Mouse (Mus musculus) lung, postnatal 4 days (tissue): ENCODE measurements at regions not wholly inside any gene's neighbourhood (a gene's known extent, or its start where the extent isn't known, plus 50 kb on each side); places are given as distances from the start of the nearest gene placed in this dataset.
A peak's percentile ranks its signal among the peaks of the same experiment; 100 is the strongest.

ENCODE experiments used
- DNase-seq, 2 experiments: peaks; one replicate each; pipeline ENCODE4 v3.0.0; 2021

- DNase-seq = no peak
Measured at GRCm38 (mm10) chr6:116902371-116902770, 185.7 kb upstream of the Tmem72 start.

- no peak for DNase-seq
Measured at GRCm38 (mm10) chr6:116906426-116907172, 189.9 kb upstream of the Tmem72 start.

DNA sequence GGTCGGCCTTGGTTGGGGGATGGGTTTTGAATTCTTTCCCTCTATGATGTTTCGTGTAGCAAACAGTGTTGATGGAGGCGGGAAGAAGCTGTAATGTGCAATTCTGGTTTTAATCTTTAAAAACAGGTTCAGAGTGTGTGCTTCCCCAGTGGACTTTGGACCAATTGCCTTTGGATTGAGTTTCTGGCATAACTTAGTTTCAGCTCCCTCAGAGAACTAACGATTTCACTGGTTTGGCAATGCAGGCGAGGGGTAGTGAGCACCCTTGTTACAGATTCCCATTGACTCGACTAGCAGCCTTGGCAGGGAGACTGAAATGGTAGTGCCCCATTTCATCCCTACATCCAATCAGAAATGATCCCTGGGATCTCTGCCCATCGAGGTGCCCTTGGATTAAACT lies 193.9 kb upstream of the Tmem72 start:
- no peak for DNase-seq

- no peak for DNase-seq
Measured at GRCm38 (mm10) chr6:116912161-116912560, 195.4 kb upstream of the Tmem72 start.

DNA sequence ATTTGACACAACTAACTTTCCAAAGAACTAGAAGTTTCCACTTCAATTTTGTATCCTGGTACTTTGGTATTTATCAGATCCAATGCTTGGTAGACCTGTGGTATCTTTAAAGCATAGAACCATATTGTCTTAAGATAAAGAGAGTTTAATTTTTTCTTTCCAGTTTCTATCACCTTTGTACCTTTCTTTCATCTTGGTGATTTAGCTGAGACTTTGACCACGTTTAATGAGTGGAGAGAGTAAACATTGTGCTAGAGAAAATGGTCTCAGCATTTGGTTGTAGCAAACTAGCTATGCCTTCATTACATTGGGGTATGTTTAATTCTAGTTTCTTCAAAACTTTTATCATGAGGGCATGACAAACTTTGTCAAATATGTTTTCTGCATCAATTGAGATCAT lies 197.4 kb upstream of the Tmem72 start:
- no peak for DNase-seq

GRCm38 (mm10) chr6:116935024-116935423 lies 218.3 kb upstream of the Tmem72 start:
- DNase-seq = no peak

DNA sequence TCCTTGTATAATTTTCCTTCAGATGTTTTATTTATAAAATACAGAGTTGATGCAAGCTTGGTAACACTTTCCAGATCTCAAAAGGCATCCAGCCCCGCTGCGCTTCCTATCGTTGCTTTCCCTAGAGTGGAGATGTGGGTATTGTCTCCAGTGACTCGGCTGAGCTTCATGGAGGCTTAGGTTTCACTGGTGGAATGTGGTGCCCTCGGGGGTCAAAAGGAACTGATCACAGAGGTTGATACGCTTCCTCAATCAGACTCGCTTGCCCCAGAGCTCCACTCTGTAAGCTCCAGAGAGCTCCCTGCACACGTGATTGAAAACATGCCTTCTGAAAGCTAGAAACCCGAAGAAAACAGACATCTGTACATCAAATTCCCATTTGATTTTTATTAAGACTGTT lies 224.9 kb upstream of the Tmem72 start:
- DNase-seq = no peak

DNA sequence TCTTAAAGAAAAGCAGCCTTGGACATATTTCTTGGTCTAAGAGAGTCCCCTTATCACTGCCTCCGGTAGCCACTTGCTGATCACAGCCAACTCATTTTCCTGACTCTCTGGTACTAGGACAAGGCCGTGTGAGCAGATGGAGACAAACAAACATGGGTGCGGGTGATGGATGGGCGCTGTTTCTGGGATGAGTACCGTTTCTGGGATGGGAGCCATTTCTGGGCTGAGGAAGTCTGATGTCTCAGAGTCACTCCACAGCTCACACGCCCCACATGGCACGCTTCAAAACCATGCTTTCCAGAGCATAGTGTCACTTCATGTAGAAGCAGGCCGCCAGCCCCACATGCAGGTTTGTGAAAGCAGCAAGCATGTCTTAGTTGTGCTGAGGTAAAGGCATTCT lies 225.6 kb upstream of the Cxcl12 start:
- peak in 1 of 2 experiments; percentile 59 for DNase-seq

- DNase-seq = no peak
Measured at GRCm38 (mm10) chr6:116946083-116946732, 222.1 kb upstream of the Cxcl12 start.

DNA sequence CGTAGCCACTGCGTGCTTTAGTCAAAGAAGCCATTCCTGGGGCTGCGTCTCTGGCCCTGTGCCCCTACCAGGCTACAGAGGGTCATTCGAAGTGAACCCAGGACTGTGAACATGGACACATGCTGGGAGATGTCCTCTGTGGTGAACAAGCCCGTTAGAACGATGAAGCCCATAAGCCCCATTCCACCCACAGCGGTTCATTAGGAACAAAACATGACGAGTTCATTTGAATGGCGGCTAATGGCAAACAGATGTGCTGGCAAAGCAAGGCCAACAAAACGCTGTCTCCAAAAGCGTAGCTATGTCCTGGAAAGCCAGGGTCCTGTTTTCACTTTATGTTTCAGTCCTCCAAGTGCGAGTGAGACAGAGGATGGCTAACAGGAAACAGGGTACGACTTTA lies 208.7 kb upstream of the Cxcl12 start:
- peak in 1 of 2 experiments; percentile 16 for DNase-seq

- no peak for DNase-seq
Measured at GRCm38 (mm10) chr6:116960641-116961040, 207.7 kb upstream of the Cxcl12 start.

DNA sequence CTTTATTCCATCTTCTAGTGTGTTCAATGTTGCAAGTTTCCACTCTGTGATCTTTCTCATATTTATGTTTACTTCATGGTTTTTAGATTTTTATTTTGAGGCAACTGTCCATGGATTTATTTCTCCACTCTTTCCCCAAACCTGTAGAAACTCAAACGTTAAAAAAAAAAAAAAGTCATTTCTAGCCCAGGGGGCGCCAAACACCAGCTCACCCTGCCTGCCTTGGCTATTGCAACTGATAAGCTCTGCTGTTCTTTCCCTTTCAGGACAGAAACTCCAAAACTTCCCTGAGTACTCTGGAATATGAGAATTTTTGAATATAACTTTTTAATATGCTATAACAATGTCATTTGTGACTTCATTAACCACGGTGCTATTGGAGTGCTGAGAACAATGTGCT lies 201.9 kb upstream of the Cxcl12 start:
- DNase-seq = no peak

DNA sequence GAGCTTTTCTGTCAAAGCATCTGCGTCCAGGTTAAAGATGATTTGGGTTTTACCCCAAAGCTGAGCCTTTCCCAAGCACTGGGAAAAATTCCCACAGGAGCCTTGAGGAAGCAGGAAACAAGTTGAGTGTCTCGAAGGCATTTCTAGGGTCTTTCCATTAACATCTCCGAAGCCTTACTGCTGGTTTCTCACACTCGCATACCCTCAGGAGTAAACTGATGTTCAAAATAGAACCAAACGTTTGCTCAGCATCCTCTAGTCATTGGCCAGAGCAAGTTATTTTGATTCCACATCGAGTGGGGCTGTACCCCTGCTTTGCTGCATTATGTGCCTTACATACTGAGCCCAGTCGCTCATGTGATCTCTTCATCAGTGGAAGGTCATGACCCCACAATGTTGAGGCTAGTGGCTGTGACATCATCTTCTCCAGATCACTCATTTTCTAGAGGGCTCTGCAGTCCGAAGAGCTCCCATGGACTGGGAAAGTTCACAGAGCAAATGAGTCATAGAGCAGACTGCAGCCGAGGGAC lies 198.9 kb upstream of the Cxcl12 start:
- DNase-seq = no peak

- DNase-seq = no peak
Measured at GRCm38 (mm10) chr6:116974841-116975240, 193.5 kb upstream of the Cxcl12 start.

DNA sequence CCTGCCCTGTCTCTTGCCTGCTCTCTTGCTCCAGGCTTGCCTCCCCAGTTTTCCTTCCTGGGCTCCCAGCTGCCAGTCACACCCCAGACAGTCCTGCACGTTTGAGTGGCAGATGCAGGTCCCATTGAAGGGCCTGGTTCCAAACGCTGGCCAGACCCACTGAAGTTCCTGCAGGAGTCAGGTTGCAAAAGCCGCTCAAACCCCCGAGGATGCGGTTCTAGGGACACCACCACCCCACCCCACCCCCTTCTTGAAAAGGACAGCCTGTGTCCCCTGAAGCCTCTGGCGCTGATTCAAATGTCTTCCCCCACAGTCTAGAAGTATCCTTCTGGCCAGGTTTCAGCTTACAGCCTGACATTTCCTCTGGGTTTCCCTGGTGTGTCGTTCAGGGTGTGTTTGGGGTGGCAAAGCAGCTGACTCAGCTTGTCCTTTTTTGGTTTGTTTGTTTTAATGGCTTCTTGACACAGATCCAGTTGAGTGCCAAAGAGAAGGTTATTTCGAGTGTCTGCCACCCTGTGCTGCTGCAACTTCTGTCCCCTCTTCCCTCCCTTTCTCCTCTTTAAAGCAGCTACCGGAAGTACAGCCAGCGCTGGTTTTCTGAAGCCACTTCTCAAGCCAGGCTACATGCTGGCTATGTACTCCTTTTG lies 187.9 kb upstream of the Cxcl12 start:
- peak in 1 of 2 experiments; percentile 24 for DNase-seq

DNA sequence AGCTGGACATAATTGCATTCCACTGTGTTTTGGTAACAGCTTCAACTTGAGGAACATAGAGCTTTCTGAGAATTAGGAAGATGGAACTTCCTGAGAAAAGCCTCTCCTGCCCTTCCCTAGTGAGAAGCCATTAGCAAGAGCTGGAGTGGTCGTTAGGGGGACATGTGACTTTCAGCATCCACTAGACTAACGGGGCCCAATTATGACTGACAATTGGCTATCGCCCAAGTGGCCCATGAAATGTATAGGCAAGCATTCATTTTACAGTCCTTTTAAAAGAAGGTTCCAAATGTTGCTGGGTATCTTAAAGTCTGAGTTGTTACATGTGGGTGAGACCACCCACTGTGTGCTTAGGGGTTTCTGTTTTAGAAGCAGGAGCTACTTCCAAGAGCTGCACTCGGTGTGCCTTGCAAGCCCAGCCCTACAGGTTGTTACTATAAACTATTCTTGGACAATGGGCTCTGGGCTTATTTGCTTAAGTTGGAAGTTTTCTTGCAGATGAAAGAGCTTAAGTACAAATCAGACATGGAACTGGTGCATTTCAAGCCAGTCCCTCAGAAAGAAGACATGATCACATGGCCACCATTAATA lies 183.1 kb upstream of the Cxcl12 start:
- no peak for DNase-seq

- no peak for DNase-seq
Measured at GRCm38 (mm10) chr6:116986266-116987000, 181.9 kb upstream of the Cxcl12 start.

DNA sequence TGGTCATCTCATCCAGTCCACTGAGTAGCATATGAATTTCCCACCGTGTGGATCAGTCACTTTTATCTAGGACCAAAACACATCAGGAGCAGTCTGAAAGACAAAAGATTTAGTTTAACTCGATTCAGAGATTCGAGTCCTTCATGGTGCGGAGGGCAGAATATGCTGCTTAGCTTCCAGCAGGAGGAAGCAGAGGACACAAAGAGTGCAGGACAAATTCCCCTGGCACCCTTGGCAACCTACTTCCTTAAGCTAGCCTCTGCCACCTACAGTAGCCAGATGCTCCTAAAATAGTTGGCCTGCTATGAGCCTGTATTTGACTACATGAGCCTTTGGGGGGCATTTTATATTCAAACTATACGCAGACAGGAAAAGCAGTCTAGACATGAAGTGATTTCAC lies 181.1 kb upstream of the Cxcl12 start:
- no peak for DNase-seq

- DNase-seq = no peak
Measured at GRCm38 (mm10) chr6:116998948-116999682, 169.2 kb upstream of the Cxcl12 start.

GRCm38 (mm10) chr6:116999940-117000339 lies 168.4 kb upstream of the Cxcl12 start:
- no peak for DNase-seq

GRCm38 (mm10) chr6:117000951-117001725 lies 167.2 kb upstream of the Cxcl12 start:
- DNase-seq = no peak
